Mouse (Mus musculus) layer of hippocampus, adult 8-10 months (tissue): ENCODE data around the gene Ass1. TPM values are rescaled to one million over a fixed set of nuclear protein-coding genes. Genes with fewer than 3 reads are reported as not detected.
"Not testable (repeated sequence)": the region's sequence is repeated elsewhere in the genome, so short reads cannot be mapped to it uniquely, and the experiment has no call there.

Source experiments
- DNase-seq, 2 experiments: peaks; one replicate each; pipeline ENCODE4 v3.0.0; 2022; ENCODE audit warnings: low spot score in 2 of 2
- total RNA-seq, 4 experiments: library from RNA; stranded (reverse); gene quantifications; 2 replicates each; pipeline ENCODE4 v1.2.4; 2022

Gene Ass1
- total RNA-seq, 4 experiments from 2014 or later, result 35.1 to 46.8 (median 38.7) TPM

DNA sequence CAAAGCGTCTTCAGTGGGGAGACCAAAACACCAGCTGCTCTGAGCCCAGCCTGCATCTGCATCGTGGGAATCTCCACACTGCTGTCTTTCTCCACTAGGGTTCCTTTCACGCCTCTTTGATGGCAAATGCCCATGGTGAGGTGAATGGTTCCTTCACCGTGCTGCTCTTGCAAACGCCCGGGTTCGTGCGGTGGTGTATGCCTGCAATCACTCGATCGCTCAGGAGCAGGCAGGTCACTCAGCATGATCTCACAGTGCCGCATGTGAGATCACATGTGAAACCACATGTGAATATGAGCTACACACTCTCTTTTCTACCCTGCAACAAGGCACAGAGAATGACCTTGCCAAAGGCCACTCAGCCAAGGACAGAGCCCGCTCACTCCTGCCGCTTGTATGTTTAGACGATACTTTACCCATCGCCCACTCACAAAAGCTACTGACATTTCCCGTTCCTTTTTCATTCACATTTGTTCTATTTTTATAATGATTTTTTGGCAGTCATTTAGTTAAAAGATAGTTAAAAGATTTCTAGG lies 51.9 kb downstream of the Ass1 start:
- no peak for DNase-seq

DNA sequence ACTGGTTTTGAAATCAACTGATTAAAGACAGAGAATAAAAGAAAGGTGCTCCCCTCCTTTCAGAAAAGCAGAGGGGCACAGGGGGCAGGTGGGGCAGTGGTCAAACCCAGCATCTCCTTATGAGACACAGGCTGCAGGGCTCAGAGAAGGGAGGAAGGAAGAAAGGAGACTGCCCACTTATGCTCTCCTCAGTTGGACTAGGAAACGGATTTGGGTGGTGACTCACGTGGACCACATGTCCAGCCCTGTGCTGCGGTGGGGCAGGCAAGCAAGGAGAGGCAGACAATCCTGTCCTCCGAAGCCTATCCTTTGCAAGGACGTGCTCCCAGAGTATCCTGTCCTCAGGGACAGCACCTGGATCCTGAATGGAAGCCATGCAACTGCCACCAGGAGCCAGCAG lies 54.6 kb downstream of the Ass1 start:
- no peak for DNase-seq

DNA sequence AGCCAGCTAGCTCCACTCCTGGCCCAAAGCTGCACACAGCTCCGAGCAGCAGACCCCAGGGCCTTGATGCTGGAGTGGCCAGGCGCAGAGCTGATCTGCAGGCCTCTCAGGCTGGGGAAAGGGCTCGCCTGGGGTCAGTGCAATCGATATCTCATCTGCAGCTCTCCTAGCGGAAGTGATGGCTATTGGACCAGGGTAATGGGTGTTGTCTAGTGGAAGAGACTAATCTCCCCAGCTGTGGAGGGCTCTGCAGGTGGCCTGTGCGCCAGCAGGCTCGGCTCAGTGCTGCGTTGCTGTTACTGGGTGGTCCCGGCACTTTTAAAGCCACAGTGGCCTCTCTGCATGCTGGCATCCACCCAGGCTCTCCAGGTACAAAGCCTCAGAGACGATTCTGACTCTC lies 55.8 kb downstream of the Ass1 start:
- DNase-seq, result no peak

DNA sequence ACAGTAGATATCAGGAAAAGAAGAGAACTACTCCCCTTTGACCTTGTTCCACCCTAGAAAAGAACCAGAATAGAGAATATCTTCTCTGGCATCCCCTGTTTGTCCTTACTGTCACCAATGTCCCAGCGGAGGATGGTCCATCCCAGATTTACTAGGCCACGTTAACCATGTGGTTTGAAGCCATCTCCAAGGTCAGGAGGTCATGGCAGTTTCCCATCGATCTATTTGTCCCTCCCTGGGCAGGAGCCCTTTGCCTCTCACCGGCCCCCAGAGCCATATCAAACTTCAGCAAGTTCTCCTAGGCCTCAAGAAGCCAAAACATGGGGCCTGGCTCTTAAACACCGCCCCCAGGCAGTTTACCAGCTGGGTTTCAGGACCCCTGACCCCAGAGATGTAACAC lies 60.2 kb downstream of the Ass1 start:
- DNase-seq, result no peak

DNA sequence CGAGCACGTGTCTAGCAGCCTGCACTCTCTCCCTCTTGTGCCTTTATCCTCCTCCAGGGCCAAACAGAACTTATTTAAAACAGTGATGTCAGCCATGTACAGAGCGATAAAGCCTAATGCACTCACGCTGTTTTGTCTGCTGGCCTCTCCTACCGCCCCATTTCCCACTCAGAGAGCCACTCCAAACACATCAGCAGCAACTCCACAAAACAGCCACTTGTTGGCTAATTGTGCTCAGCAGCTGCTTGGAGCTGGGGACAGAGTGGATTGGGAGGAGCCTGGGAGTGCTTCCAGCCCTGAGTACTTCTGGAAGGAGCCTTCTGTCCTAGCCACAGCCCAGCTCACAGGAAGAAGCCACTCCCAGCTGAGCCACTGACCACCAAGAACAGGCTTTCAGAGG lies 67.0 kb downstream of the Ass1 start:
- no peak for DNase-seq

DNA sequence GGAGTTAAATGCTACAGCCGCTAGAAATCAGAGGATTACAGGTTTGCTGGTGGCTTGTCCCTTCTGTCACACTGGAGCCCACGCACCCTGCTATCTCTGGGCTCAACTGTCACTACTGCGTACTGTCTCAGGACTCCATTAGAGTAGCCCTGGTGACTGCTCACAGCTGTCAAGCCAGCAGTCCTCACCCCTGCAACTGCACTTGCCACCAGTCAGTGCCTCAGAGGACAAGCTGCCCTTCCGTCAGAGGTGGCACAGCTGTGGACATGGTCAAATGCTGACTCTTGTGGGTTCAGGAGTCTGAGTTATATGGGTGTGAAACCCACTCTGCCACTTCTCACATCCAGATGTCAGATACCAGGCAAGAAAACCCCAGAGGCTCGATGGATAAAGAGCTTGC lies 68.7 kb downstream of the Ass1 start:
- DNase-seq, result no peak

DNA sequence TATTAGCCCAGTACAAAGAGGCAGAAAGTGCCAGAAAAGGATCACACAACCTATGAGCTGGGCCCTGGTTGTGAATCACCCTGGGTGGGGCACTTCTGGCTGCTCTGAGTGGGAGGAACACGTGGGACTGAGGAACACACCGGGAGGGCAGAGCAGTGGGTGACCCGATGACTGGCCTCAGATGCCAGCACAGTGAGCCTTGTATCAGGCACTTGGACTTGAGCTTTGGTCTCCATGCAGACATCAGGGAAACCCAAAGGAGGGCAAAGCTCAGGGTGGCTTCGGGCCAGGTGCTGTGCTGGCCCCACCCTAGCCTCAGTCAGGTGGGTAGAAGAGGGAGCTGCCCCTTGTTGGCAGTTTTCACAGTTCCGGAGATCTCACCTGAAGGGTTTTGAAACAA lies 71.6 kb downstream of the Ass1 start:
- no peak for DNase-seq

DNA sequence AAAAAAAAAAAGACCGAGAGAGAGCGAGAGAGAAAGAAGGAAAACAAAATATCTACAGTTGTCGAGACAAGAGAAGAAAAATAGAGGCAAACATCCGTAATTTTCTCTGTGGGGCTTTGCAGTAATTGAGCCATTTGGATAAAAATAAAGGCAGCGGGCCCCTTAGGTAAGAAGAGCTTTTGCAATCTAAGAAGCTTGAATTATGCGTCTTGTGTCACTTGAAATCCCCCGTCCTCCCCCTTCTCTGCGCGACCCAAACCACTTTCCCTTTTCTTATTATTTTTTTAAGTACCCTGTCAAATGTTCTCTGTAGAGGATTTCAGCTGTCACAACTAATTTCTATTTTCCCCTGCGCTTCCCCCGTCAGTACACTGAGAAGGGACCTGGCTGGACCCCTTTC lies 77.7 kb downstream of the Ass1 start:
- DNase-seq, result no peak

DNA sequence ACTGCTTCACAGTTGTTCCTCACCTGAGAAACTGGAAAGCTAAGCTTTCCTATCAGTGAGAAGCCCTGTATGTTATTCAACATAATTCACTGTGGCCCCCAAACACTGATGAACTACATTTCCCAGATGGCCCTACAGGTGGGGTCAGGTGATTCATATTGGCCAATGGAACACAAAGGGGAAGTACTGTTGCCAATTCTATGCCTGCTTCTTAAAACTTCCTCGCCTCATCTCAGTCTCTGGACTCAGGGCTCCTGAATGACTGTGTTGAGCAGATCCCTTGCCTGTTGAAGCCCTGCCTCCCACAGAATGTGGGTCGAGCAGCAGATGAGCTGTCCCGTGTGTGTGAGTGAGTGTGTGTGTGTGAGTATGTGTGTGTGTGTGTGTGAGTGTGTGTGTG lies 80.5 kb downstream of the Ass1 start:
- no peak for DNase-seq

DNA sequence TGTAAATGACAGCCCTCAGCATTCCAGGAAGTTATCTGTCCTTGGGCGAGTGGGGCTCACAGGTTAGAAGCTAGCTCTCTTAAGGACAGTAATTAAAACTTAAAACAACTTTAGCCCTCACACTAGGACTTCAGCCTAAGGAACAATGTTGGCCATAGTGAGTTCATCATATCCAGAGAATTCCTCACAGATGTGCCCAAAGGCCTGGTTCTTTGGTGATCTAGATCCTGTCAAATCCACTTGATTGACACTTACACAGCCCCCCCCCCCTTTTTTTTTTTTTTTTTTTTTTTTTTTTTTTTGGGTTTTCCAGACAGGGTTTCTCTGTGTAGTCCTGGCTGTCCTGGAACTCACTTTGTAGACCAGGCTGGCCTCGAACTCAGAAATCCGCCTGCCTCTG lies 81.3 kb downstream of the Ass1 start:
- DNase-seq, result not testable (repeated sequence)

DNA sequence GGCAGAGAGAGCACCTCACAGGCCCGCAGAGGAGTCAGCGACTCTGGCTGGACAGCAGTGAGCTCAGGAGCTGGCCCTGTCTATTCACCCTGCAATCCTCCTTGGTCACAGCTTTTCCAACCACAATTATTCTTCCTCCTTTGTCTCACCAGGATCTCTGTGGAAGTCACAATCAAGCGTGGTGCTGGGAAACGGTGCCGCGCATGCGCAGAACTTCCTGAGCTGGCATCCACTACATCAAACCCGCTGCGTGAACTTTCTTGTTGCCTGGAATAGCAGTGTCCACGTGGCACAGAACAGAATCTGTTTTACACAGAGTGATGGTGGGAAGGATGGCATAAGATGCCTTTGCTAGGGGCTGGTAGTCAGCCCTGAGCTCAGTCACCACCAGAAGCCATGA lies 82.0 kb downstream of the Ass1 start:
- no peak for DNase-seq

DNA sequence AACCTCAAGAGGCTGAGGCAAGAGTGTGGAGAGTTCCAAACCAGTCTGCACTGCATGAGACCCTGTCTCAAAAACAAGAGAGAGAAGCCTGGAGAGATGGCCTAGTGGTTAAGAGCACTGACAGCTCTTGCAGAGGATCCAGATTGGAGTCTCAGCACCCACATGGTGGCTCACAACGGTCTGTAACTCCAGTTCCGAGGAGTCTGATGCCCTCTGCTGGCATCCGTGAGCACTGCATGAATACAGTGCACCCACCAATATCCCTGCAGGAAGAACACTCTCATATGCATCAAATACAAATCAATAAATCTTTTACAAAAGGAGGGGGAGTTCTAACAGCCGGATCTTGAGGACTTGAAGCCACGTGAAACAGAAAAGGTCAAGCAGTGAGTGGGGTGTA lies 84.6 kb downstream of the Ass1 start:
- no peak for DNase-seq

Other genes with a start within 250 kb of the Ass1 start
- gene Ncs1, start 224.4 kb upstream of the Ass1 start, total RNA-seq, result 100 to 1,000 TPM; 243 to 310 (median 283) TPM
- gene Hmcn2, start 155.8 kb upstream of the Ass1 start, total RNA-seq, result under 1 TPM; 0.17 to 0.34 (median 0.23) TPM
- gene Fubp3, start 102.4 kb downstream of the Ass1 start, total RNA-seq, result 10 to 100 TPM; 35.5 to 47.2 (median 43.6) TPM
- gene Prdm12, start 169.8 kb downstream of the Ass1 start, total RNA-seq, result under 1 TPM in 2 of 4 experiments, not detected in 2; 0.14 to 0.37 TPM
- gene Exosc2, start 200.5 kb downstream of the Ass1 start, total RNA-seq, result 10 to 100 TPM; 22.7 to 25.3 (median 23.5) TPM
- gene Abl1, start 218.2 kb downstream of the Ass1 start, total RNA-seq, result 10 to 100 TPM; 45.2 to 52.9 (median 46.9) TPM